Mouse (Mus musculus): ENCODE data around the gene Kif28. TPM values are rescaled to one million over a fixed set of nuclear protein-coding genes. Genes with fewer than 3 reads are reported as not detected.
"Not testable (repeated sequence)": the region's sequence is repeated elsewhere in the genome, so short reads cannot be mapped to it uniquely, and the experiment has no call there.

Gene Kif28
- polyA plus RNA-seq, 1 experiment from 2014 or later, result not detected

GRCm38 (mm10) chr1:179734500-179735474 lies 10.3 kb downstream of the Kif28 start:
- WGBS, result 47% methylated on average over 15 of the region's 15 CpGs
- H3K27ac ChIP-seq (replicated peaks), result no peak overlapping the region
- no peaks in the 10 kb centered on the region for H3K9me3 ChIP-seq (replicated peaks)
- H3K9ac ChIP-seq (replicated peaks), result no peak overlapping the region
- no peaks in the 10 kb centered on the region for H3K4me1 ChIP-seq
- H3K4me3 ChIP-seq (replicated peaks), result no peak overlapping the region
- H3K27me3 ChIP-seq (replicated peaks), result no peaks in the 10 kb centered on the region
- H3K36me3 ChIP-seq, result no peaks in the 10 kb centered on the region
- no peak overlapping the region for H3K4me2 ChIP-seq
- no peak for ATAC-seq (ENCODE audit: low FRiP score)

DNA sequence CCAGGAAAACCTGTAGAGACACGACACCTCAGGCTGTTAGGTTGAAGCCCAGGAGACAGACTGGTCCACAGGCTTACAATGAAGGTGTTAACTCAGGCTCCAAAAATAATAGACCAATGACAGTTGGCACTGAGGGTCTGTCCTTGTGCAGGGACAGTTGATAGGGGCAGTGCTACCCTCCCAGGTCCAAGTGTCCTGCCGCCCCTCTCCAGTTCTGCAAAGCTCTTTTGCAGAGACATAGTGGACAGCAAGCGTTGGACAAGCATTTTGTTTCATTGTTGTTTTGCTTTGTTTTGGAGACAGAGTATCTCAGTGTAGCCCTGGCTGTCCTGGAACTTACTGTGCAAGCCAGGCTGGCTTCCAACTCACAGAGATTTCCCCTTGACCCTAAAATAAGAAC lies 13.7 kb downstream of the Kif28 start:
- H3K4me3 ChIP-seq (replicated peaks), result no peak overlapping the region
- no peak for ATAC-seq (ENCODE audit: low FRiP score)
- H3K27ac ChIP-seq (replicated peaks), result no peak overlapping the region
- no peaks in the 10 kb centered on the region for H3K36me3 ChIP-seq
- H3K9ac ChIP-seq (replicated peaks), result no peak overlapping the region
- no peaks in the 10 kb centered on the region for H3K27me3 ChIP-seq (replicated peaks)
- H3K4me1 ChIP-seq, result no peaks in the 10 kb centered on the region
- WGBS, result 93% methylated on average over 3 of the region's 3 CpGs
- H3K9me3 ChIP-seq (replicated peaks), result no peaks in the 10 kb centered on the region
- no peak overlapping the region for H3K4me2 ChIP-seq

DNA sequence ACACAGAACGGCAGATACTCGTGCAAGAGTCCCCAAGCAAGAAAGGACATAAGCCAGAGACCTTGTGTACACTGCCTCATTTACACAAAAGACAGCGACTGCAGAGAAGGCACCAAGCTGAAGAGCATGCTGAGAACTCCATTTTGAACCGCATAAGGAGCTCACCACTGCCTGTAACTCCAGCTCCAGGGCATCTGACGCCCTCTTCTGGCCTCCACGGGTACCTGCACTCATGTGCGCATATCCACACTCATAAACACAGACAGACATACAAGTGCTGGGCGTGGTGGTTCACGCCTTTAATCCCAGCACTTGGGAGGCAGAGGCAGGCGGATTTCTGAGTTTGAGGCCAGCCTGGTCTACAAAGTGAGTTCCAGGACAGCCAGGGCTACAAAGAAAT lies 16.4 kb downstream of the Kif28 start:
- no peak for ATAC-seq (ENCODE audit: low FRiP score)
- 86% methylated on average over 10 of the region's 10 CpGs for WGBS
- Histone ChIP-seq H3K27ac (replicated peaks) (no peak overlapping the region), H3K27me3 (replicated peaks) (no peaks in the 10 kb centered on the region), H3K4me2 (no peak overlapping the region), H3K9ac (replicated peaks) (no peak overlapping the region), H3K4me3 (replicated peaks) (no peak overlapping the region), H3K9me3 (replicated peaks) (no peaks in the 10 kb centered on the region), H3K4me1 (no peaks in the 10 kb centered on the region), H3K36me3 (no peaks in the 10 kb centered on the region)

DNA sequence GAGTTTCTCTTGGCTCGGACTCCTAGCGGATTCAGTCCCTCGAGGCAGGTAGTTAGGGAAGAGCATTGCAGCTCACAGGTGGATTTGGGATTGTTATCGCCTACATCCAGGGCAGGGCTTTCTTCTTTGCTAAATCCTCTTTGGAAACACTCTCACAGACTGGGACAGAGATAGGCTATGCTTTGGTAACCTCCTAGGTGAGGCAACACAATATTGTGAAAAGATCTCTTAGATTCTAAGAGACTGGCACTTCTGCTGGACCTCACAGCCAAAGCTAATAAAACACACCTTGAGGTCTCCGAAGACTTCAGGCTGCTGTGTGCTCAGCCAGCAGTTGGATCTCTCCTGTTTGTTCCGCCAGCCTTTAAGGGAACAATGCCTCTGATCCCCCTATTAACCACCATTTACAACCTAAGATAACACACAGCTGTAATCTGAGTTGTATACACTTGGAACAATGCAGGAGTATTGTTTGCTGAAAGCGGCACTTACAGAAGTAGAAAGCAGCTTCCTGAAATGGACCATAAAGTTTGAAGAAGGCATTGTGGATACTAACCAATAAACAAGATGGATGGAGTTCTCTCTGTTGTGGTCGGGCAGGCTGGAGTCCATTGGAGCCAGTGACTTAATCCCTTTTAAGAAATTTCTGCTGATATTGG lies 22.1 kb downstream of the Kif28 start:
- 0 out of 2 replicates have a peak, but pooled peaks cover 9% of the 10 kb centered on the region for H3K27me3 ChIP-seq (replicated peaks)
- H3K4me3 ChIP-seq (replicated peaks), result no peak overlapping the region
- H3K27ac ChIP-seq (replicated peaks), result no peak overlapping the region
- no peak overlapping the region for H3K9ac ChIP-seq (replicated peaks)
- H3K9me3 ChIP-seq (replicated peaks), result no peaks in the 10 kb centered on the region
- no peak for ATAC-seq (ENCODE audit: low FRiP score)
- no peaks in the 10 kb centered on the region for H3K36me3 ChIP-seq
- H3K4me2 ChIP-seq, result no peak overlapping the region
- H3K4me1 ChIP-seq, result no peaks in the 10 kb centered on the region
- WGBS, result 33% methylated on average over 8 of the region's 8 CpGs

DNA sequence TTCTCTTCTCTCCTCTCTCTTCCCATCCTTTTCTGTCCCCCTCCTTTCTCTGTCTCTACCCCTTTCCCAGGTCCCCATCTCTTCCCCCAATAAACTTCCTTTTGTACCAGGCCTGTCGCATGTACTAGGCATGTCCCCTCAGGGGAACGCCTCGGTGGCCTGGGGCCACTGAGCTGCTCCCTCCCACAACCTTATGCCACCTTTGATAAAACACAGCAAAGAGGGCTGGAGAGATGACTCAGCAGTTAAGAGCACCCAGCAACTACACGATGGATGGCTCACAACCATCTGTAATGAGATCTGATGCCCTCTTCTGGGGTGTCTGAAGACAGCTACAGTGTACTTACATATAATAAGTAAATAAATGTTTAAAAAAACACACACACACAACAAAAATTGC lies 29.3 kb downstream of the Kif28 start:
- ATAC-seq (ENCODE audit: low FRiP score), result no peak
- H3K4me1 ChIP-seq, result no peaks in the 10 kb centered on the region
- WGBS, result 91% methylated on average over 4 of the region's 4 CpGs
- no peaks in the 10 kb centered on the region for H3K36me3 ChIP-seq
- no peak overlapping the region for H3K27ac ChIP-seq (replicated peaks)
- H3K9ac ChIP-seq (replicated peaks), result no peak overlapping the region
- no peak overlapping the region for H3K4me3 ChIP-seq (replicated peaks)
- H3K27me3 ChIP-seq (replicated peaks), result no peaks in the 10 kb centered on the region
- no peaks in the 10 kb centered on the region for H3K9me3 ChIP-seq (replicated peaks)
- H3K4me2 ChIP-seq, result no peak overlapping the region

GRCm38 (mm10) chr1:179715289-179715688 lies 29.8 kb downstream of the Kif28 start:
- H3K36me3 ChIP-seq; ATAC-seq (ENCODE audit: low FRiP score); H3K4me2 ChIP-seq; H3K27me3 ChIP-seq (replicated peaks); H3K9ac ChIP-seq (replicated peaks); H3K27ac ChIP-seq (replicated peaks); H3K9me3 ChIP-seq (replicated peaks); H3K4me3 ChIP-seq (replicated peaks); H3K4me1 ChIP-seq: not testable (repeated sequence)
- WGBS, result 97% methylated on average over 3 of the region's 4 CpGs

GRCm38 (mm10) chr1:179713367-179713766 lies 31.7 kb downstream of the Kif28 start:
- Histone ChIP-seq H3K9me3 (replicated peaks) (no peaks in the 10 kb centered on the region), H3K4me2 (no peak overlapping the region), H3K27me3 (replicated peaks) (no peaks in the 10 kb centered on the region), H3K9ac (replicated peaks) (no peak overlapping the region), H3K27ac (replicated peaks) (no peak overlapping the region), H3K36me3 (no peaks in the 10 kb centered on the region), H3K4me1 (no peaks in the 10 kb centered on the region), H3K4me3 (replicated peaks) (no peak overlapping the region)
- ATAC-seq (ENCODE audit: low FRiP score), result no peak
- 84% methylated on average over 3 of the region's 3 CpGs for WGBS

- WGBS, result 92% methylated on average over 7 of the region's 7 CpGs
- Histone ChIP-seq H3K9me3 (replicated peaks) (no peaks in the 10 kb centered on the region), H3K36me3 (no peaks in the 10 kb centered on the region), H3K27me3 (replicated peaks) (no peaks in the 10 kb centered on the region), H3K9ac (replicated peaks) (no peak overlapping the region), H3K4me2 (no peak overlapping the region), H3K27ac (replicated peaks) (no peak overlapping the region), H3K4me3 (replicated peaks) (no peak overlapping the region), H3K4me1 (no peaks in the 10 kb centered on the region)
- no peak for ATAC-seq (ENCODE audit: low FRiP score)
Measured at GRCm38 (mm10) chr1:179712658-179713057, 32.4 kb downstream of the Kif28 start.

GRCm38 (mm10) chr1:179710739-179711138 lies 34.3 kb downstream of the Kif28 start:
- WGBS, result 89% methylated on average over 5 of the region's 5 CpGs
- Histone ChIP-seq H3K9ac (replicated peaks) (no peak overlapping the region), H3K4me1 (no peaks in the 10 kb centered on the region), H3K36me3 (no peaks in the 10 kb centered on the region), H3K4me3 (replicated peaks) (no peak overlapping the region), H3K27me3 (replicated peaks) (no peaks in the 10 kb centered on the region), H3K4me2 (no peak overlapping the region), H3K9me3 (replicated peaks) (no peaks in the 10 kb centered on the region), H3K27ac (replicated peaks) (no peak overlapping the region)
- no peak for ATAC-seq (ENCODE audit: low FRiP score)

- Histone ChIP-seq H3K4me3 (replicated peaks) (no peak overlapping the region), H3K27me3 (replicated peaks) (no peaks in the 10 kb centered on the region), H3K9me3 (replicated peaks) (no peaks in the 10 kb centered on the region), H3K36me3 (no peaks in the 10 kb centered on the region), H3K4me2 (no peak overlapping the region), H3K9ac (replicated peaks) (no peak overlapping the region), H3K27ac (replicated peaks) (no peak overlapping the region), H3K4me1 (no peaks in the 10 kb centered on the region)
- 82% methylated on average over 6 of the region's 6 CpGs for whole genome bisulfite sequencing
- ATAC-seq (ENCODE audit: low FRiP score), result no peak
Measured at GRCm38 (mm10) chr1:179709390-179709789, 35.7 kb downstream of the Kif28 start.

DNA sequence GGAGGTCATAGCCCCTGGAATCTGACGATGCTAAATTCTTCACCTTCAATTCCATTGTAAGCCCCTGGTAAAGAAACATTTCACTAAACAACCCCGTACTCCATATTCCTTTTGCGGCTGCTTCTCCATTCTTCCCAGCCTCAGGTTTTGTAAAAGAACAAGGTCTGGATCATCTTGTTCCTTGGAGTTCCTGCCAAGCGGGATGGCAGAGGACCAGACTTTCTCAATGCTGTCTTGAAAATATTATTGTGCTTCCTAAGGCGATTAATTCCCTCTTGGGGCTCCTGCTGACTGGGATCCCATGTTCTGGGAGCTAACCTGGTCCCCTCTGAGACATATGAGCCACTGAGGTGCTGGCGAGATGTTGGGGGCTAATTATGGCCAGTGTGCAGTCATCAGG lies 39.9 kb downstream of the Kif28 start:
- H3K4me1 ChIP-seq, result no peaks in the 10 kb centered on the region
- H3K4me2 ChIP-seq, result no peak overlapping the region
- H3K27ac ChIP-seq (replicated peaks), result no peak overlapping the region
- H3K4me3 ChIP-seq (replicated peaks), result no peak overlapping the region
- H3K36me3 ChIP-seq, result no peaks in the 10 kb centered on the region
- no peaks in the 10 kb centered on the region for H3K27me3 ChIP-seq (replicated peaks)
- ATAC-seq (ENCODE audit: low FRiP score), result no peak
- H3K9me3 ChIP-seq (replicated peaks), result no peaks in the 10 kb centered on the region
- 90% methylated on average over 6 of the region's 6 CpGs for WGBS
- no peak overlapping the region for H3K9ac ChIP-seq (replicated peaks)

- no peak for ATAC-seq (ENCODE audit: low FRiP score)
- 78% methylated on average over 3 of the region's 3 CpGs for WGBS
Measured at GRCm38 (mm10) chr1:179704150-179704549, 40.9 kb downstream of the Kif28 start.

More at GRCm38 (mm10) chr1:179704150-179704549, 40.9 kb downstream of the Kif28 start:
- H3K27ac ChIP-seq (replicated peaks), result no peak overlapping the region
- H3K4me3 ChIP-seq (replicated peaks), result no peak overlapping the region
- no peaks in the 10 kb centered on the region for H3K27me3 ChIP-seq (replicated peaks)
- H3K9me3 ChIP-seq (replicated peaks), result no peaks in the 10 kb centered on the region
- H3K36me3 ChIP-seq, result no peaks in the 10 kb centered on the region
- no peak overlapping the region for H3K4me2 ChIP-seq
- no peaks in the 10 kb centered on the region for H3K4me1 ChIP-seq
- no peak overlapping the region for H3K9ac ChIP-seq (replicated peaks)

Measured in neural tube, embryonic 15.5 days (tissue).